Mouse (Mus musculus): ENCODE data around the gene Tgfb1i1. TPM values are rescaled to one million over a fixed set of nuclear protein-coding genes. Genes with fewer than 3 reads are reported as not detected.

Gene Tgfb1i1
- total and polyA plus RNA-seq, 2 experiments from 2014 or later, result 9.7 to 22.1 TPM

GRCm38 (mm10) chr7:128282532-128283244 lies 36.1 kb downstream of the Tgfb1i1 start:
- no peaks in the 10 kb centered on the region for H3K4me1 ChIP-seq (ENCODE audit: insufficient read depth)

DNA sequence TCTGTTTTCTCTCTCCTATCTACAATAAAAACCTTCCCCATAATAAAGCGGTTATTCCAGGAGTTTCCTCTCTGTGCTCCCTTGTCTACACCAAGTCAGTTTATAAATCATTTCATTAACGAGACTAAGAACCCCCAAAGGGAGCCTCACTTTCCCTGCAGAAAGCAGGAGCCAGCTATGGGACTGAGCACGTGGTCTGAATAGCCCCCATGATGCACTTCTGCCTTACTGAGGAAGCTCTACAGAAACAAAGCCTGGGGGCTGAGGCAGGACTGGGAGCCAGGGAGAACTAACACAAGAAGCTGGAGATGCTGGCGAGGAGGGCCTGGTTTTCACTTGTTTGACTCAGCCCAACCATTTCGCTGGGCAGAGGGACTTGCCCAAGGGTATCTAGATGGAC lies 37.4 kb downstream of the Tgfb1i1 start:
- Histone ChIP-seq H3K9ac (no peak overlapping the region), H3K27ac (ENCODE audit: low read depth, low read length) (no peak overlapping the region), H3K9me3 (ENCODE audit: low read length) (no peaks in the 10 kb centered on the region), H3K4me1 (ENCODE audit: insufficient read depth) (no peaks in the 10 kb centered on the region), H3K4me3 (ENCODE audit: low read depth, low read length) (no peak overlapping the region), H3K4me2 (ENCODE audit: low read depth) (no peak overlapping the region), H3K36me3 (ENCODE audit: insufficient read depth) (peaks cover 21% of the 10 kb centered on the region), H3K27me3 (ENCODE audit: insufficient read depth, low read length) (no peaks in the 10 kb centered on the region)
- no peak for TF ChIP-seq CTCF (IDR thresholded peaks at IDR 0.05; ENCODE audit: low read depth)
- ATAC-seq (no peak), DNase-seq (no peak)
- WGBS, result 52% methylated on average over 5 of the region's 5 CpGs

More at GRCm38 (mm10) chr7:128282532-128283244, 36.1 kb downstream of the Tgfb1i1 start:
- Histone ChIP-seq H3K36me3 (ENCODE audit: insufficient read depth) (peaks cover 20% of the 10 kb centered on the region), H3K9ac (no peak overlapping the region), H3K4me3 (ENCODE audit: low read depth, low read length) (no peak overlapping the region), H3K27me3 (ENCODE audit: insufficient read depth, low read length) (no peaks in the 10 kb centered on the region), H3K4me2 (ENCODE audit: low read depth) (no peak overlapping the region), H3K9me3 (ENCODE audit: low read length) (no peaks in the 10 kb centered on the region), H3K27ac (ENCODE audit: low read depth, low read length) (no peak overlapping the region)
- TF ChIP-seq CTCF (IDR thresholded peaks at IDR 0.05; ENCODE audit: low read depth), result no peak
- DNase-seq (no peak), ATAC-seq (no peak)
- 17% methylated on average over 7 of the region's 7 CpGs for WGBS

- WGBS, result 90% methylated on average over 8 of the region's 8 CpGs
- no peaks in the 10 kb centered on the region for H3K9me3 ChIP-seq (ENCODE audit: low read length)
- no peak for ATAC-seq
- no peak overlapping the region for H3K27ac ChIP-seq (ENCODE audit: low read depth, low read length)
- H3K4me3 ChIP-seq (ENCODE audit: low read depth, low read length), result no peak overlapping the region
- no peak overlapping the region for H3K4me2 ChIP-seq (ENCODE audit: low read depth)
- H3K36me3 ChIP-seq (ENCODE audit: insufficient read depth), result peaks cover 20% of the 10 kb centered on the region
- DNase-seq, result no peak
- H3K27me3 ChIP-seq (ENCODE audit: insufficient read depth, low read length), result no peaks in the 10 kb centered on the region
- H3K4me1 ChIP-seq (ENCODE audit: insufficient read depth), result no peaks in the 10 kb centered on the region
- H3K9ac ChIP-seq, result no peak overlapping the region
- TF ChIP-seq CTCF (IDR thresholded peaks at IDR 0.05; ENCODE audit: low read depth), result no peak
Measured at GRCm38 (mm10) chr7:128285060-128285459, 38.4 kb downstream of the Tgfb1i1 start.

DNA sequence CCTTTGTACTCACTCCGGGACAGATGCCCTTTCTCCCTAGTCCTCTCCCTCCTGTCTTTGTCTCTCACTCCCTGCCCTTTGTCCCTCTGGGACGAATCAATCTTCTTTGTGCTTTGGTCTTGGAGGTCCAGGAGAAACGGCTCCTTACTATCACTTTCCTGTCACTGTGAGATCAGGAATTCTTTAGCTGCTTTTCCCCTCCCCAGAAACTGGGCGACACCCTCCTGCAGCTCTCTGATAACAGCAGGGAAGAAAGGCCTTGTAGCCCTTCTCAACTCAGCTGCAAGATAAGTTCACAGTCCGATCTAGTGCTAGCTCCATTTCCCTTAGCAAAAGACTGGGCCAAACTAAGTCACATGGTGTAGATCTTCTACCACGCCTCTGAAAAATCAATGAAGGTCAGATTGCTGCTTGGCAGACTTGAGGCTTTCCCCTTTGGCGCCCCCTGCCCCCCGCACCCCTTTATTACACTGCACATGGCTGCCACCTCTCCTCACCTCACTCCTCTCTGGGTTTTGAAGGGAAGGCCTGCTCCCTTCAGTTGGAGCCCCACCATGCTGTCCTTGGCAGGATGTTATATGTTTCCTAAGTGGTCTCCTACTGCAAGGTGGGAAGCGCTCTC lies 42.4 kb downstream of the Tgfb1i1 start:
- no peak overlapping the region for H3K9ac ChIP-seq
- H3K36me3 ChIP-seq (ENCODE audit: insufficient read depth), result peaks cover 13% of the 10 kb centered on the region
- DNase-seq, result no peak
- H3K4me2 ChIP-seq (ENCODE audit: low read depth), result no peak overlapping the region
- TF ChIP-seq CTCF (IDR thresholded peaks at IDR 0.05; ENCODE audit: low read depth), result peak; percentile 20; the same call in 1 of the 2 replicates
- ATAC-seq, result no peak
- H3K27ac ChIP-seq (ENCODE audit: low read depth, low read length), result no peak overlapping the region
- no peaks in the 10 kb centered on the region for H3K27me3 ChIP-seq (ENCODE audit: insufficient read depth, low read length)
- H3K9me3 ChIP-seq (ENCODE audit: low read length), result no peaks in the 10 kb centered on the region
- no peaks in the 10 kb centered on the region for H3K4me1 ChIP-seq (ENCODE audit: insufficient read depth)
- WGBS, result 29% methylated on average over 9 of the region's 9 CpGs
- no peak overlapping the region for H3K4me3 ChIP-seq (ENCODE audit: low read depth, low read length)

DNA sequence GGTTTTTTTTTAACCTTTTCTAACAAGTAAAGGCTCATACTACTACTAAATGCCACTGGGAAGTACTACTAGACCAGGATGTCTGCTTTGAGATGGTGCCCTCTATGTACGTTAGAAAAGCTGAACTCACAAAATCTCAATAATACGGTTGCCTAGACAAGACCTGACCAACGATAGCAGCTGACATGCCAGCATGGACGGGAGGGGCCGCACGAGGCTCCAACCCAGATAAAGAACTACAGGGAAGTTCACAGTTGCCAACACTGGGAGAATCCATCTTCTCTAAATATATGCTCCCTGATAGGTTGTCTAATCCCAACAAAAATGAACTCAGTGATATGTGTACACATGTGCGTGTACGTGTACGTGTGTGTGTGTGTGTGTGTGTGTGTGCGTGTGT lies 48.2 kb downstream of the Tgfb1i1 start:
- no peak for TF ChIP-seq CTCF (IDR thresholded peaks at IDR 0.05; ENCODE audit: low read depth)
- ATAC-seq, result no peak
- H3K36me3 ChIP-seq (ENCODE audit: insufficient read depth), result 0 out of 2 replicates have a peak, but pooled peaks cover 3% of the 10 kb centered on the region
- H3K4me1 ChIP-seq (ENCODE audit: insufficient read depth), result peaks cover 11% of the 10 kb centered on the region
- H3K4me3 ChIP-seq (ENCODE audit: low read depth, low read length), result no peak overlapping the region
- DNase-seq, result no peak
- WGBS, result 93% methylated on average over 10 of the region's 10 CpGs
- no peak overlapping the region for H3K9ac ChIP-seq
- no peaks in the 10 kb centered on the region for H3K27me3 ChIP-seq (ENCODE audit: insufficient read depth, low read length)
- no peak overlapping the region for H3K4me2 ChIP-seq (ENCODE audit: low read depth)
- H3K27ac ChIP-seq (ENCODE audit: low read depth, low read length), result no peak overlapping the region
- H3K9me3 ChIP-seq (ENCODE audit: low read length), result no peaks in the 10 kb centered on the region

GRCm38 (mm10) chr7:128296514-128296913 lies 49.9 kb downstream of the Tgfb1i1 start:
- no peak for TF ChIP-seq CTCF (IDR thresholded peaks at IDR 0.05; ENCODE audit: low read depth)
- ATAC-seq (no peak), DNase-seq (no peak)
- Histone ChIP-seq H3K36me3 (ENCODE audit: insufficient read depth) (0 out of 2 replicates have a peak, but pooled peaks cover 3% of the 10 kb centered on the region), H3K27ac (ENCODE audit: low read depth, low read length) (no peak overlapping the region), H3K27me3 (ENCODE audit: insufficient read depth, low read length) (no peaks in the 10 kb centered on the region), H3K9ac (no peak overlapping the region), H3K9me3 (ENCODE audit: low read length) (no peaks in the 10 kb centered on the region), H3K4me1 (ENCODE audit: insufficient read depth) (peaks cover 11% of the 10 kb centered on the region), H3K4me3 (ENCODE audit: low read depth, low read length) (no peak overlapping the region), H3K4me2 (ENCODE audit: low read depth) (no peak overlapping the region)
- 68% methylated on average over 3 of the region's 3 CpGs for WGBS

- H3K4me1 ChIP-seq (ENCODE audit: insufficient read depth), result peaks cover 11% of the 10 kb centered on the region
- H3K9ac ChIP-seq, result peak overlapping the region; percentile 74
- 0 out of 2 replicates have a peak, but pooled peaks cover 3% of the 10 kb centered on the region for H3K36me3 ChIP-seq (ENCODE audit: insufficient read depth)
- H3K27ac ChIP-seq (ENCODE audit: low read depth, low read length), result no peak overlapping the region
- DNase-seq (no peak), ATAC-seq (no peak)
- 36% methylated on average over 10 of the region's 10 CpGs for WGBS
- H3K9me3 ChIP-seq (ENCODE audit: low read length), result no peaks in the 10 kb centered on the region
- no peaks in the 10 kb centered on the region for H3K27me3 ChIP-seq (ENCODE audit: insufficient read depth, low read length)
- H3K4me2 ChIP-seq (ENCODE audit: low read depth), result peak overlapping the region; percentile 68
- peak overlapping the region; percentile 77 for H3K4me3 ChIP-seq (ENCODE audit: low read depth, low read length)
- no peak for TF ChIP-seq CTCF (IDR thresholded peaks at IDR 0.05; ENCODE audit: low read depth)
Measured at GRCm38 (mm10) chr7:128297291-128297616, 50.6 kb downstream of the Tgfb1i1 start.

Data from forebrain, postnatal 0 days (tissue).